Mouse (Mus musculus) T-helper 1 cell (primary cell): Measurements from ENCODE around the gene Rhot2.
"Not testable (repeated sequence)": the region's sequence is repeated elsewhere in the genome, so short reads cannot be mapped to it uniquely, and the experiment has no call there.

ENCODE experiments used
- in situ Hi-C: fragments of 300-600 bp; cut with MboI, MseI; formaldehyde crosslinking; loops from one replicate; pipeline ENCODE4 v1.15.1; 2025; ENCODE audit warnings: high pct_unique_total_duplicates

The Rhot2 gene

DNA sequence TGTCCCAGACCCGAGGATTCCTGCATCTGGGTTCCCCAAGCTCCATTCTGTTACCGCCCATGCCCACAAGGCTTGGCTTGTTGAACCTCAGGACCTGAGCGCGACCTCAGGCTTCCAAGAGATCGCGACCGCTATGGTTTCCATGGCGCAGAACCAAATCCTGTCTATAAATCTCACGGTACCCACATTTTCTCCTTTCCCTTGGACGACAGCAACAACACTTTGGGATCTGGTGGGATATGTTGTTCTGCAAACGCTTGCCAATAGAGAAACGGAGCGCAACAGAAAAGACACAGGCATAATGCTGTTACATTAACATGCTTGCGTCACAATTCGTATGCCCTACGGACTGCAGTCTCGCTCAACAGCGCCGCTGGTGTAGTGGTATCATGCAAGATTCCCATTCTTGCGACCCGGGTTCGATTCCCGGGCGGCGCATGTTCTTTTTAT is 30.1 kb upstream of the Rhot2 start, which contains the start of gene Mettl26:
Gene Mettl26 (plus strand): TSS at position 354 of the 450 bp plus-strand sequence.
- in situ Hi-C loops: no loop called here

DNA sequence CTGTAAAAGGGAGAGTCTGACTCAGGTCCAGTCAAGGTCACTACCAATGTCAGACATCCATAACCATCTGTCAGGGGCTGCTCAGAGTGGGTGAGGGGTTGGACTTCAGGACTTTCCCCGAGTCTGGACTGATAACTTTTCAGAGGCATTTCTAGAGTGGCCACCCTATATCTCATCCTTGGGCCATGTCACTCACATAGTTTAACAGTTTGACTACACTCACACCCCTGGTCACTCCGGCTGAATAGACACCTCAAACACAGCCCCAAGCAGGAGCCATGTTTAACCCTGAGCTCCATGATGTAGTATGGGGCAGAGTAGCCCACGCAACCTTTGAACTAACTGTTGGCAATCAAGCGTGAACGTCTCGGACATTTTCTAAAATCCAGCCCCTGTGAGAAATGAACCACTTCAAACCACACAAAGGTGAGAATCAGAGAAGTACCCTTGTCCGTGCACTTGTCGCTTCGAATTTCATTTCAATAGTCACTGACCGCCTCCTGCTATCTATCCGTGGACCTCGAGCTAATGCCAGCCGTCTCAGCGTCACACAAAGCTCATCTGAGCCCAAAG is 29.6 kb upstream of the Rhot2 start:
- in situ Hi-C loops: no loop called here

GRCm38 (mm10) chr17:25873405-25874147 is 28.9 kb upstream of the Rhot2 start:
- in situ Hi-C loops: no loop called here

DNA sequence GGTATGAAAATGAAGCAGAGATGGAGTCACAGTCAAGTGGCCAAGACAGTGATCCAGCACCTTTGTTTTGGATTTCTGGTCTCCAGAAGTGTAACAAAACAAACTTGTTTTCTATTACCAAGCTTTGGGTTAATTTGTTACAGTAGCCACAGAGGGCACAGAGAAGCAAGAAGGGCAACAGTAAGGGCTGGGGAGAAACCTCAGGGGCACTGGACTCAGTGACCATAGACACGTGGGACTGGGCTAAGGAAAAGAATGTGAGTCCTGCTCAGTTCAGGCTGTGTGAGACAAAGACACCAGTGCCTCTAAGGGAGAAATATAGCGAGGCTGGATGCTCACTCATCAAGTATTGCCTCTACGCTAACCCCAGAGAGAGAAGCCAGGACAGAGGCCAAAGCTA is 28.0 kb upstream of the Rhot2 start:
- in situ Hi-C loops: no loop called here

DNA sequence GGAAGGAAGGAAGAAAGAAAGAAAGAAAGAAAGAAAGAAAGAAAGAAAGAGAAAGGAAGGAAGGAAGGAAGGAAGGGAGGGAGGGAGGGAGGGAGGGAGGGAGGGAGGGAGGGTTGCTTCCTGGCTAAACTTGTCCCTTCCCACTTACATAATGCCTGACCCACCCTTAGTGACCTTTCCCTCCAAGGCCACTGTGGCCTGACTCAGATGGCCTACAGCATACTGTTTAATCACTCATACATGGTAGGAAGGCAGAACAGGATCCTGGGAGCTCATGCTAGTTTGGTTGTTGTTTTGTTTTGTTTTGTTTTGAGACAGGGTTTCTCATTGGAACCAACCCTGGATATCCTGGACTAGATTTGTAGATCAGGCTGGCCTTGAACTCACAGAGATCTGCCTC is 26.9 kb upstream of the Rhot2 start:
- in situ Hi-C loops: not testable (repeated sequence)

- in situ Hi-C loops: no loop called here
Measured at GRCm38 (mm10) chr17:25869954-25870353, 25.3 kb upstream of the Rhot2 start.

DNA sequence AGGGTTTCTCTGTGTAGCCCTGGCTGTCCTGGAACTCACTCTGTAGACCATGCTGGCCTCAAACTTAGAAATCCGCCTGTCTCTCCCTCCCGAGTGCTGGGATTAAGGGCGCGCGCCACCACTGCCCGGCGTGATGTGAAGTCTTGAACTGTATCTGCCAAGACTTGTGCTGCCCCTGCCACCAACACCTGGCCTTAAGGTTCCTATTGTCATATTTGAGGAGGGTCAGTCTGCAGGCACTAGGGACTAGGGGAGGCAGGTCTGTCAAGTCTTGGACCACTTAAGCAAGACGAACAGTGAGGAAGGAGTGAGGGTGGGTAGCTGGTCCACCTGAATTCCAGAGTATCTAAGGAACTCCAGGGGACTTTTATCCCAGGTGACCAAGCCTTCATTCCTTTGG is 24.8 kb upstream of the Rhot2 start:
- in situ Hi-C loops: no loop called here

DNA sequence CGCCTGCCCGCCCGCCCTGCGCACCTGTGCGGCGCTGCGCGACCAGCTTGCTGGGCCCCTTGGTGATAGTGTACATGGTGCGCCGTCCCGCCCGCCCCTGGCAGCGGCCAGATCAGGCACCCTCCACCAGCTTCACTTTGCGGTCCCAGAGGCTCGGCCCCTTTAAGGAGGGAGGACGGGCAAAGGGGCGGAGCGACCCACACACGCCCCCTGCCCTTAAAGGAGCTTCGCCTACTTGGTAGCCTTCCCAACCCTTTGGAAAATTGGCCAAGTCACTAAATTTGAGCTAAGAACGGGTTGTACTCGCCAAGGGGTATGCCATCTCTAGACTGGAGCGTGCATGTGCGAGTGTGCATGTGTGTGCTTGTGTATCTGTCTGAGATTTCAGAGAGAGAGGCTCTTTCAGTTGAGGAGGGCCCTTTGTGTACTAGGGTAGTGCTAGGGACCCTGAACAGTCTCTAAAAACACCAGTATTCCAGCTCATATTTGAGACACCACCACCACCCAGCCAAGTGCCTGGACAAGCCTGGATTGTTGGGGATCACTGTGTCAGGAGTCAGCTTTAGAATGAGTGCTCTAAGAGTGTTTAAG is 24.0 kb upstream of the Rhot2 start, which contains the start of gene Mcrip2:
Gene Mcrip2 (minus strand): TSS at position 164 of the 591 bp plus-strand sequence.
- in situ Hi-C loops: no loop called here

- in situ Hi-C loops: no loop called here
Measured at GRCm38 (mm10) chr17:25867836-25868600, 23.4 kb upstream of the Rhot2 start.

GRCm38 (mm10) chr17:25867509-25867835 is 22.8 kb upstream of the Rhot2 start:
- in situ Hi-C loops: no loop called here

DNA sequence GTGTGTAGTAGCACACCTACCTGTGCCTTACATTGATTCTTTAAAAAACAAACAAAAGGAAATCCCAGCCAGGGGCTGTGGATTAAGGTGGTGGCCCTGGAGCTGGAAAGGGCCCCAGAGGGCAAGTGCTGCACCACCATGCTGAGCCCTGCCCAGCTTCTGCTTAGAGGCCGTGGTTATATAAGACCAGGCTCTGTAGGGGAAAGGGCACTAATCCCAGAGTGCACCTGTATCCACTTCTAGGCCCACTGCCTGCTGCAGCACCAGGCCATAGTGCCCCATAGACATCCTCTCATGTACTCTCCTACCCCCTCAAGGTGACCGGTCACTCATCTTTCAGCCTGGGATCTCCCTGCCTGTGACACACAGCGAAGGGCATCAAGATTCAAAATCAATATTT is 21.5 kb upstream of the Rhot2 start:
- in situ Hi-C loops: no loop called here

GRCm38 (mm10) chr17:25865288-25865687 is 20.6 kb upstream of the Rhot2 start:
- in situ Hi-C loops: no loop called here

DNA sequence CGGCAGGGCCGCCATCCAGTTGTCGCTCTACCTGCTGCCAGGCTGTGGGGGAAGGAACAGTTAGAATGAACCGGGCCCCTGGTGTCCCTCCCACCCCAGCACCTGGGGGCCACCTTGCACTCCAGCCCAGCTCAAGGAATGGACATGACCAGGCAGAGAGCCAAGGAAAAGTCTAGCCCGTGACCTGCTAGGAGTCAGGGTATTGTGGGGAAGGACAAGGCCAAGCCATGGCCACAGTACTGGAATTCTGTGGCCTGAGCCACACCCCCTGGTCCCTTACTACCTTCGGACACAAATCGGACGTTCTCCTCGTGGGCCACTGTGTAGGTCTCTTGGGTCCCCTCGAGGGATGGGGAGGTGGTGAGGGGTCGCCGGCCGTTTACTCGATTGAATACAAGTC is 19.7 kb upstream of the Rhot2 start:
- in situ Hi-C loops: no loop called here

DNA sequence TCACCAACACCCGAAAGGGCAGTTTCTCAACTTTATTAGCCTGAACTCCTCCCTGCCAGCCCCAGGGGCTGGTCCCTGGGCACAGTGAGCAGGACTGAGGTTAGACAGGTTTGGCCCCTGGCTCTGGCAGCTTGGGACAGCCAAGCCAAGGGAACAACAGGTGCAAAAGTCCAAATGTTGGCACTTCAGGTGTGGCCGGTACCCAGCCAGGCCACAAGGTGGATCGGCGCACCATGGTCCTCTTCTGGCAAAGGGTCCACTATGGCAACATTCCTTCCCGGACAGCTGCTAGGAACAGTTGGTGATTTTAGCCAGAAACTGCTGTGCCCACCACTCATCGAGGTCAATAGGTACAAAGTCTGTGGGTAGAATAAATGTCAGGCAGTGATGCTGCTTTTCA is 19.0 kb upstream of the Rhot2 start:
- in situ Hi-C loops: no loop called here

DNA sequence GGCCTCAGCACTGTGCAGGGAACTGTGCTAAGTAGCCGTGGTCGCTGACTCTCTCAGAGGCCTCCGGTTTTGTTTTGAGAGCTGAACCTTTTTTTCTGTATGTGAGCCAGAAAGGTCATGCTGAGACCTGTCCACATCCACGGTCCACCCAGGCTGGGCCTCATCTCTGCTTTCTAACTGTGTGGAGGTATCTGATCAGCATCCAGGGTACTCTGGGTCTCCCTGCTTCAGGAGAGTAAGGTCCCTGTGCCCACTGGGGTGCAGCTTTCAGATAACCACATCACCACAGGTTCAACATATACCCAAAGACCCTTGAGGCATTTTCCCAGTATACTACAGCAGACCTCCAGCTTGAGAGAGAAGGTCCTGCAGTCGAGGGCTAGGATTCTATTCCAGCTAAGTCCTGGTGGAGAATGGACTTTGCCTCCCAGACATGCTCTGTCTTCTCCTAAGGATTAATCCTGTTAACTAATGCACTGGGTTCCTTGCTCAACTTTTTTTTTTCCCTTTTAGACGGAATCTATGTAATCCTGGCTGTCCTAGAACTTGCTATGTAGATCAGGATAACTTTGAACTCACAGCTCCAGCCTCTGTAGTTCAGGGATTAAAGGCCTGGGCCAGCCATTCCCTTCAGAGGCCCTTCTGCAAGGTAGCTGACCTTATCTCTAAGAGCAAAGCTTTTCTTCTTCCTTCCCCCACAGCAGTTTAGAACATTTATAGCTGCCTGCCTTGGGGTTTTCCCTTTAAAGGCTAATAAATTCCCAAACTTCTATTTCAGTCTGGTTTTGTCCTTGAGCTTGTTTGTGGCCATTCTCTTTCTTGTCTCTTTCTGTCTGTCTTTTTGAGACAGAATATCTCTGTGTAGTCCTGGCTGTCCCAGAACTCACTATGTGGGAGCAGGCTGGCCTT is 17.3 kb upstream of the Rhot2 start:
- in situ Hi-C loops: no loop called here

DNA sequence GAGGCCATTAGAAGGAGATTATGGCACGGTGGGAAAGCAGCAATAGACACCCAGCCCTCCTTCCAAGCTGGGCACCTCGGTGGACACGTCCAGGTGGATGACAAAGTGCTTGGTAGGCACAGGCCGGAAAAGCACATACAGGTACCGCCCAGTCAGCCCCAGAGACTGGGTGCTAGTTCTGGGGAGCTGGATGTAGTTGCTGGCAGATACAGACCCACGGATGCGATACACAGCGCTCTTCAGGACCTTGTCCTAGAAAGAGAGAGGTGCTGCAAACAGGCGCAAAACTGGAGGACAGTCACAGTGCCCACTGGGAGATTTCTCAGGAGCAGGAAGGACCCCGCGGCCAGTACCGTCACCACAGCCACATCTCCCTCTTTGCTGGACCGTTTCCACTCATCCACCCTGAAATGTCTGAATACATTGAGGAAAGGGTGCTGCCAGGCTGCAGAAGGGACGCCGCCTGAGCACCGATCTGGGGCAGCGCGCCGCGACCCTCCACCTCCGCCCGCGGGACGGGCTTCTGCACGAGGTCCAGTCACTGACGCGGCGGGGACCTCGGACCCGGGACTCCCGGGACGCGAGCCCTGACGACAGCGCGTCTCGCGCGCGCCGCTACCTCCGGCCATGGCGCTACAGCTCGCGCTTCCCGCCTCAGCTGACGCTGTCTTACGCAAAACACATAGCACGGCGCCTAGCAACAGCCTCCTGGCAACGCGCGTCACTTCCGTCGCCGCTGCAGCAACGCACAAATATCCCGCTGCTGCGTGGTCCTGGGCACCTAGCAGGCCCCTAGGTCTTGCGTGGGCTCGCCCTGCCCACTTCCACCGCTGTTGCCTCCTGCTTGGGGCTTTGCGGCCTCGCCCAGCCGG is 16.4 kb upstream of the Rhot2 start, which contains the start of gene Wdr90:
Gene Wdr90 (minus strand): TSS at position 670 of the 872 bp plus-strand sequence.
- in situ Hi-C loops: no loop called here

DNA sequence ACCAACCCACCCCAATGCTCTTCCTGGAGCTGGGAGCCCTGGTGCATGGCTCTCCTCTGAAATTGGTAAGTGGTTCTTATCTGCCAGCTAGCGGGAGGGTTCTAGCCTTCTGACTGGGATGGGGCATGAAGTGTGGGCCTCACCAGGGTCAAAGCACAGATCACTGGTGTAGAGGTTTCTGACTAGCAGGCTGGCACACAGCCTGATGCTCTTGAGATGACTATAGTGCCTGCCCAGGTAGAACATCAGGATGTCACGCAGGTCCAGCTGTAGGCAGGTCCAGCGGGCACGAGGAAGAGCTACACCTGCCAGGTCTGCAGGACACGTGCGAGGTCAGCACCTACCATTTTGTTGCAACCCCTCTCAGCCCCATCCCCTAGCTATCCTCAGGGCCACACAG is 15.6 kb upstream of the Rhot2 start:
- in situ Hi-C loops: no loop called here

- in situ Hi-C loops: no loop called here
Measured at GRCm38 (mm10) chr17:25843636-25844395, 835 bp downstream of the Rhot2 start.

DNA sequence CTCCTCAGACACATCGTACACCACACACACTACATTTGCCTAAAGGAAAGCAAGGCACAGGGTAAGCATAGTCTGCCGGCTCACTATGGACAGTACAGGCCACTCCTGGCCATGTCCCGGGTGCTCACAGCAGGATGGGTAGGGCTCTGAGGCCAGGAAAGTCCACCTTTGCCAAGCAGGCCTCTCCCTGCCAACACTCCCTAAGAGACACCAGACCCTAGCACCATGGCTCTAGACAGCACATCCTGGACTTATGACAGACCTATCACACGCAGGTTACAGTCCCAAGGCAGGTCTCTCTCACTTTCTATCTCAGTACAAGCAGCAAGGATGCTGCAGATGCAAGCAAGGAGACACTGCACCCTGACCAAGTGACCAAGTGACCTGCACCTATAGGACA is 1.5 kb downstream of the Rhot2 start:
- in situ Hi-C loops: no loop called here
